Mouse (Mus musculus): ENCODE data around the gene Zfp600. TPM values are rescaled to one million over a fixed set of nuclear protein-coding genes. Genes with fewer than 3 reads are reported as not detected.

Zfp600 gene
- total RNA-seq (2023): not detected in 2 replicates

GRCm38 (mm10) chr4:146156524-146156923 is at the start of gene Zfp600:
Zfp600 (plus strand) TSS chr4:146156824.

Other genes with a start within 250 kb of the Zfp600 start
- gene Zfp987, start 59.5 kb upstream of the Zfp600 start, total RNA-seq (2023): 0.14 TPM in 1 of 2 replicates, not detected in the other